Mouse (Mus musculus) CH12F3 (cell line): ENCODE data around the gene Btg2.

ENCODE experiments used
- in situ Hi-C: fragments of 300-500 bp; cut with MboI; formaldehyde crosslinking; loops from 2 replicates; pipeline ENCODE4 v1.14.3; 2020; ENCODE audit warnings: low sequenced_read_pairs

Gene Btg2

DNA sequence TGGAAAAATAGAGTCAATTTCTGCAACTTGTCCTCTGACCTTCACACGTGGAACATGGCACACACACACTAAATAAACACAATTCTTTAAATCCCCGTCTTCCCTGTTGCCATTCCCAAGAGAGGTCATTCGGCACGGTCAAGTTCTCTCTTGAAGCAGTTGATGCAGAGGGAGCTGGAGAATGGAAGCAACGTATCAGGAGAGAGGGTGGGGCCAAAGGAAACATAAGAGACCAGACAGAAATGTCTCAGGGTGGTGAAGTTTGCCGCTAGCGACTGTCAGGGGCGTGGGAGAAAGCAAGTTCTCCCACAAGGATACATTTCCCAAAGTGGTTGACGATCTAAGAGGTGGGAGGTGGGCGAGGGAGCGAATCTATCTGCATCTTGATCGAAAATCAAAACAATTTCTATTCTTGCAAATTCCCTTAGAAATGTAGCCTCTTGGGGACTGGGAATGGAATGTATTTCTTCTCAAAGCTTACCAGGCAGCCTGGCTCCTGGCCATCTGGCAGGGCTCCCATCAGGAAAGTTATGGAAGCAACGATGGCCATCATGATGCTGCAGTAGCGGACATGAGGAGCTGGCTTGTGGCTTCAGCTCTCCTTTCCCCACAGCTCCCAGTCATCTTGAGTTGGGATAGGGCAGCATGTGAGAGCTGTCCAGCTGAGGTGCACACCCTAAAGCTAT is 50.6 kb downstream of the Btg2 start:
- in situ Hi-C loops, result no loop called here

DNA sequence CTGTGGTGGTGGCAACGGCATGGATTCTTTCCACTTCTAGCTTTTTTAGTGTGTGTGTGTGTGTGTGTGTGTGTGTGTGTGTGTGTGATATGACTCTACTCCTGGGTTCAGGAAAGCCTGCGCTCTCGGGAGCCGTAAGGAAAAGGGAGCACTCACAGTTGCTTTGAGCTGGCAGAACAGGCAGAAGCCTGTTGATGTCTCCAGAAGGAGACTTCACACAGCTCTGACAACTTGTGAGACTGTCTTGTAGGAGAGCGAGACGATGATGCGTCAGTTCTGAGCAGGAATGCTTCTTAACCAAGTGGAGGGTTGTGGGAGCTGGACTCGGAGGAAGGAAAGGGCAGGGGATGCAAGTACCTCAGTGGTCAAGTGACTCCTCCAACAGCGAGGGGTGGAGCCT is 52.2 kb downstream of the Btg2 start:
- in situ Hi-C loops, result no loop called here

DNA sequence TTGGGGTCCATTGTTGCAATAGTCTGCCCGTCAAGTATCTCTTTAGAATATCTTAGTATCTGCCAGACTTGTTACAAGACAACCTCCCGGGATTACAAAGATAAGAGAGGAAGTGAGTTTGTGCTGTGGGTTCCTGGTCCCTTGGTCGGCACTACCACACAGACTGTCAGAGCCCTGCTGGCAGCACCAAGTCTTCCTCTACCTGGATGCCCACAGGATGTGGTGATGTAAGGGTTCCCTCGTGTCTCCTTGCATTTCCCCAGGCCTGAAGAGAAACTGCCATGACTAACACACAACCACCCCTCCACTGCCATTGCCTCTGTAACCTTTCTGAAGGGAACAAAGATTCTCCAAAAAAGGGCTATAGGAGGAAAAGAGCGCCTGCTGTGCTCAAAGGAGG is 52.9 kb downstream of the Btg2 start:
- in situ Hi-C loops, result no loop called here
